In the genomic region with DNA sequence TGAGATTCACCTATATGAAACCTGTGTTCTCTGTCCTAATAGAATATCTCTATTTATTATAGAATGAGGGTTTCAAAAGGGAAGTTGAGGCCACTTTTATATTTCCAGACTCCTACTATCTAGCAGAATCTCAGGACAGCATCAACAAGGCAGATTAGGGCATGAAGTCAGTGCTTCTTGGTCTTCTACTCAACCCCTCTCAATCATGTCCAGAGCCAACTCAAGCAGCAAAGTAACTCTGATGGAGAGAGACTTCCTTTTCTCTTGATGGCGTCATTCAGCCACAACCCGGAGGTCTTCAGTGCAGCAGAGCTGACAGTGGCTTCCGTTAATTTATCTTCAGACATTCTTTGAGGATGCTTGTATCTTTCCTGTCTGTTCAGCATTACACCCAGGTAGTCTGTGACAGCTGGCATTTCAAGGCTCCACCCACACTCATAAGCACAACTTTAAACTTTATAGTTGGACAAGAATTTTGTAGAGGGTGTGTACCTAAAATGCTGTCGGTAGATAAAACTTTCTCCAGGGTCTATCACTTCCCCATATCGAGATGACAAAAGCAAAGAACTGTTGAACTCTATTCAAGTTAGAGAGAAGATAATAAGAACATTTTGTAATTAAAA, we compare ENCODE assay signal across 14 mouse cellular contexts. TPM values are rescaled to one million over a fixed set of nuclear protein-coding genes. Genes with fewer than 3 reads are reported as not detected.
DNase-seq lines count a peak whose midpoint lies in the region; ATAC-seq lines count a peak whose summit lies in the region.
"Had no signal": no experiment of that assay in that cellular context is flagged by ENCODE, and none has a peak within 500 bp of the region (broad histone marks: within the 10 kb centered on the region; RNA-seq: fewer than 3 reads in every experiment).

No protein-coding gene starts in this region.

- ATAC-seq in granulocyte monocyte progenitor cell, adult 5-6 weeks (replicated peaks; ENCODE audit: poor library complexity, severe bottlenecking), result peak; percentile 25; the same call in 1 of the 2 replicates
- peak; percentile 20; the same call in 1 of the 2 replicates for ATAC-seq in neutrophil, adult 5-6 weeks (ENCODE audit: extremely low read depth, insufficient number of reproducible peaks, low FRiP score, poor library complexity, severe bottlenecking)
- ATAC-seq: intestine, embryonic 16.5 days had no signal

- intact Hi-C loops in left cerebral cortex, postnatal 36 days (cut with DNase I), result no loop called here
- intact Hi-C loops in left cerebral cortex, postnatal 25 days (cut with DNase I), result no loop called here

- no peak overlapping the region for H3K4me3 ChIP-seq in limb, embryonic 10.5 days
- H3K4me3 ChIP-seq: hindbrain, embryonic 10.5 days; left cerebral cortex, adult 2 months had no signal

- H3K27ac ChIP-seq in limb, embryonic 10.5 days, result no peak overlapping the region
- H3K27ac ChIP-seq: hindbrain, embryonic 10.5 days; left cerebral cortex, adult 2 months had no signal

- H3K27me3 ChIP-seq in limb, embryonic 10.5 days (ENCODE audit: low read depth, poor library complexity, severe bottlenecking), result no peaks in the 10 kb centered on the region

- no peaks in the 10 kb centered on the region for H3K9me3 ChIP-seq in limb, embryonic 10.5 days (replicated peaks)
- H3K9me3 ChIP-seq: hindbrain, embryonic 10.5 days had no signal

- H3K4me1 ChIP-seq in limb, embryonic 10.5 days, result no peaks in the 10 kb centered on the region

- H3K36me3 ChIP-seq in limb, embryonic 10.5 days, result no peaks in the 10 kb centered on the region
- H3K36me3 ChIP-seq: hindbrain, embryonic 10.5 days had no signal

- 92% methylated on average over 5 of the region's 5 CpGs for WGBS in limb, embryonic 10.5 days

- peak; percentile 33 to 35 for DNase-seq in spleen, postnatal 36 days (ENCODE audit: low spot score in 2 of 2)
- no peak for DNase-seq in spleen, adult 12 weeks (ENCODE audit: low spot score)
- no peak for DNase-seq in left cerebral cortex, postnatal 36 days (ENCODE audit: low spot score in 2 of 2)
- no peak for DNase-seq in limb, embryonic 10.5 days (ENCODE audit: low spot score)
- DNase-seq in left cerebral cortex, postnatal 25 days (ENCODE audit: low spot score in 2 of 2), result no peak
- no peak for DNase-seq in right cerebral cortex, adult 2 months (ENCODE audit: low spot score in 2 of 2)
- DNase-seq: cerebellum, postnatal 25 days; lung, embryonic 14.5 days; right cerebral cortex, adult 18-20 months had no signal

RNA-seq across cellular contexts. Expression of a gene that starts 52.5 kb away (rescaled TPM):
- total RNA-seq in granulocyte monocyte progenitor cell, adult 5-6 weeks (2014; fragmentation: Nextera tagmentation), result 119 and 145 TPM in 2 replicates
- total RNA-seq in granulocyte monocyte progenitor cell, adult 5-6 weeks (2017), result 130 and 135 TPM in 2 replicates
- total RNA-seq in neutrophil, adult 5-6 weeks (2017), result 533 and 558 TPM in 2 replicates
- 1 to 10 TPM; 4.1 to 4.2 TPM for total RNA-seq in left cerebral cortex, postnatal 36 days (2021)
- 3.2 and 3.4 TPM in 2 replicates for polyA plus RNA-seq in limb, embryonic 10.5 days (2016; fragmentation: Nextera tagmentation; extraction: Ambion mirVana)
- total RNA-seq in left cerebral cortex, postnatal 25 days (2021), result 1 to 10 TPM; 4.1 to 5.2 TPM

Comparison
In these comparisons a context has a peak if more than half of its experiments do, and no peak if none do; other contexts are left out.
1. DNase-seq: peak in spleen, postnatal 36 days (2 of 2); none in spleen, adult 12 weeks (single experiment), left cerebral cortex, postnatal 36 days (0 of 2), limb, embryonic 10.5 days (single experiment), left cerebral cortex, postnatal 25 days (0 of 2) and right cerebral cortex, adult 2 months (0 of 2).
2. RNA of a gene that starts 52.5 kb away (total RNA-seq): 533 to 558 TPM in neutrophil, adult 5-6 weeks and 119 to 145 TPM in granulocyte monocyte progenitor cell, adult 5-6 weeks; 4.1 to 5.2 TPM in left cerebral cortex, postnatal 25 days and 4.1 to 4.2 TPM in left cerebral cortex, postnatal 36 days; every median in the first group is over 10 times any median in the second.